Mouse (Mus musculus) lung, adult 2 months (tissue): Measurements from ENCODE around the gene Got1.

ENCODE experiments used
- CTCF ChIP-seq: fragments of 200-500 bp; IDR thresholded peaks from 2 replicates; pipeline ENCODE4 v1.5.1; 2011; ENCODE audit warnings: mild to moderate bottlenecking, low read length, control low read depth; ENCODE audit not compliant: insufficient read depth
- POLR2A ChIP-seq: fragments of 200-500 bp; IDR thresholded peaks from 2 replicates; pipeline ENCODE4 v1.6.1; 2011; ENCODE audit warnings: low read depth, mild to moderate bottlenecking, control low read depth, low read length, borderline replicate concordance; ENCODE audit errors: extremely low read depth

DNA sequence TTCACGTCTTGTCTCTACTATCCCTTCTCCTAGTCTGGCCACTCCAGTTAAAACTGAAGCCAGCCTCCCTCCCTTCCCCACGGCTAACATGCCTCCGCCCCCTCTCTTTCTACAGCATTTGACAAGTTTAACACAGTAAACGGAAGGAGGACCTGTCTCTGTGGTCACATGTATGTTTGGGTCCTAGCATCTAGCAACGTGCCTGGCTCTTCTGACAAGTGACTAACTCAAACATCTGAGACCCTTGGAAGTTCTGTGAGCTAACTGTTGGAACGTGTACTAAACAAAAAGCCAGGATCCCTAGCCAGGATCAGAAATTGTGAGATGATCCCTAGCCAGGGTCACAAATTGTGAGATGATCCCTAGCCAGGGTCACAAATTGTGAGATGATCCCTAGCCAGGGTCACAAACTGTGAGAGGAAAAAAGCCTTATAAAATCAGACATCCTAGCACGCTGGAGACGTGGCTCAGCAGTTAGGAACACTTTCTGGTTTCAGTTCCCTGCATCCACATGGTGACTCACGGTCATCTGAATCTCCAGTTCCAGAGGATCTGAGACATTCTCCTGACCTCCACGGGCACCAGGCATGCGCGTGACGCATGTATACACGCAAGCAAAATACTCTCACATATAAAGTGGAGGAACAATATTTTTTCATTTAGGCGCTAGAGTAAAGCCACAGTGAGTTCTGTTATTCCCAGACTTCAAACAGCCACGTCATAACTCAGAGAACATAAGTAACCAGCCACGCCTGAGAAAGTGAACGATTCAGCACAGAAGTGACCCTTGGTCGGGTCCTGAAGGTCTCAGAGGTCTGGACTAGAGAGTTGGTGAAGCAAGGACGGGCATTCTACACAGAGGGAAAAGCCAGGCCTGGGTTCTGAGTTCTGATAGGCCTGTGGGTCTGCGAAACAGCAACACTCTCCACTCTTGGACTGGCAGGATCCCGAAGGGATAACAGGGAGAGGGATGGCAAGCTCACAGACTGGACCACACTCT lies 12.5 kb downstream of the Got1 start:
- TF ChIP-seq CTCF (no peak), POLR2A (no peak)
